Mouse (Mus musculus) fibroblast of lung, adult 2 months (primary cell): Measurements from ENCODE around the gene Kif22.
"Not testable (repeated sequence)": the region's sequence is repeated elsewhere in the genome, so short reads cannot be mapped to it uniquely, and the experiment has no call there.

Source experiments
- DNase-seq: peaks from one replicate; pipeline ENCODE4 v3.0.0-alpha.2; 2011; ENCODE audit warnings: low read depth

The Kif22 gene

DNA sequence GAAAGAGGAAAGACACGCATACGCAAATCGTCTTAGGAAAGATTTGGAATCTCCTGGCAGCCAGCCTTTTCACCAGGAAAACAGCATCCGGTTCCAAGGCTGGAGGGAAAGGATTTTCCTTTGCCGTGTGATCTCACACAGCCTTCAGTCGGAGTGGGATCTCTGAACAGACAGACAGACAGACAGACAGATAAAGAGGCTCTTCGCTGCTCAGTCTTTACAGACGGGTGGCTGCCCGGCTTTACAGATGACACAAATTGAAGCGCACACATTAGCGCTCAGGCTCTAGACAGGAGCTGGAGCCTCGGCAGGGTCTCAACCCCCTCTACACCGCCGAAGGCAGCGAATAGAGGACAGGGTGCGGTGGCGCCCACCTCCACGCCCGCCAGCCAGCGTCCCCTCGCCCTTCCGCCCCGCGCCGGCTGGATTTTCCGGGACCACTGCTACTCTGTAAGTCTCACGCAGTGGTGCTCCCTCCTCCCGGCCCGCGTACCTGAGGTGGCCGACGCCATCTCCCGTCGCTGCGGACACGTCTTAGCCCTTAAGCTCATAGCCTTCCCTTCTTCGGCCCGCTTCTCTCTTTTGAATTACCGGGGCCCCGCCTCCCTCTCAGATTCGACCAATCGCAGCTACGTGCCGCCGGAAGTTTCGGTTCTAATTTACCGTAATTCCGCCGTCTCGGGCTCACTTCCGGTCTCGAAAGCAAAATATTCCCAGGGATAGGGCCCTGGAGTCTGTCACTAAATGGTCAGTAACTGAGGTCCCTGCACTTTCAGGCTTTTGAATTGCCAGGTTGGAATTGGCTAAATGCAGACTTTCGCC lies at the start of gene Kif22:
Kif22 (minus strand) TSS at position 621 of the 822 bp plus-strand sequence.
- peak; percentile 76 for DNase-seq

DNA sequence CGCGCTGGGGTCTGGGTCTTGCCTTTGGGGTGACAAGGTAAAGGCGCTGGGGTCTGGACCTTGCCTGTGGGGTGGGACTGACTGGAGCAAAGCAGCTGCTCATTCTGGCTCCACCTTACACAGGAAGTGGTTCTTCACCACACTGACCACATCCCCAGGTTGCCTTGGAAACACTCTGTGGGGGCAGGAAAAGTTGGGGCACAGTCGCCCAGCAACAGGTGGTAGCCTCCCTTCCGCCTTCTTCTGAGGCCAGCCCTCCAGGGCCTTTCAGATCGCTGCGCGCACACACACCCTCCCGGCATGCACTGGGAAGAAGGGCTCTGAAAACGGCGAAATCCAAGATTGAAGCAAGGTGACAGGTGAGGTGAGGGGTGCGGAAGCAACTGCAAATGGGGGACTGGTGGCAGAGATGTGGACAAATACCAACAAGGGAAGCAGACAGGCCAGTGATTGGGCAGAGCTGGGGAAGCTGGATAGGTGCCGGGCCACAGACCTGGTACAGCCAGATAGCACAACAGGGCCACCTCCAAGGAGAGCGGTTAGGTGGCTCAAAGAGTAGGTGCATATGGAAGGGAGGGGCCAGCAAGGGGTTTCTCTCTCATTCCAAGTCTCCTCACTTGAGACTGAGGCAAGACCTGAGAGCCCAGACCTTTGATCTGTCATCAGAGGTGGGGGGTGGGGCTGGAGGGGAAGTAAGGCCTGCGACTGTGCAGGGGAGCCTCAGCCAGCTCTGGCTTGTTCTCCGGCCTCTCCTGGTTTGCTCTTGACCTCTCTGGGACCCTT lies 49.0 kb upstream of the Kif22 start, which contains the start of gene AI467606:
AI467606 (plus strand) TSS at position 246 of the 783 bp plus-strand sequence.
- no peak for DNase-seq

DNA sequence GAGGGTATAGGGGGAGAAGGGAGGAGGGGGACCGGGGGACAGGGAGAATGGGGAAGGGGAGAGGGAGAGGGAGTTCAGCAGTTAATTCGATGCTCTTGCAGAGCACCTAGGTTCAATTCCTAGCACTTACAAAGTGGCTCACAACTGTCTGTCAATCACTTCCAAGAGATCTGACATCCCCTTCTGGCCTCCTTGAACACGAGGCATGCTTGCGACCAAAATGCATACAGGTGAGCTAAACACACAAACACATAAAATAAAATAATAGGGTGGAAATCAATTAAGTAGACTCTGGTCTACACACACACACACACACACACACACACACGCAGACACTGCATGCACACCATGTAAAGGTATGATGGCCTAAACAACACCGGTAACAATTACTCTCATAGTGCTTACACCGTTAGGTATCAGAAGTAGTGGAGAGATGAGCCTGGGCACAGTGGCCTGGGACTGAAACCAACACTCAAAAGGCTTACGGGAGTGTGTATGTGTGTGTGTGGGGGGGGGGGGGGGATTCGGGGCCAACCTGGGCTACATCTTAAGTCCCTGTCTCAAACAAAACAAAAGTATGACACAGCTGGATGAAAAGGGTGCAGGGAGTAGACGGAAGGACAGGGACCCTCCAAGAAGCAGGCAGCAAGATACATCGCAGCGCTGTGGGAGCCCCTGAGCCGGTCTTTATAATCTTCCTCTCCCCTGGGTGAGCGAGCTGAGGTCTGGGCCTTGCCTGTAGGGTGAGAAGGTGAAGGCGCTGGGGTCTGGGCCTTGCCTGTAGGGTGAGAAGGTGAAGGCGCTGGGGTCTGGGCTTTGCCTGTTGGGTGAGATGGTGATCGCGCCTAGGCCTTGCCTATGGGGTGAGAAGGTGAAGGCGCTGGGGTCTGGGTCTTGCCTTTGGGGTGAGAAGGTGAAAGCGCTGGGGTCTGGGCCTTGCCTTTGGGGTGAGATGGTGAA lies 48.2 kb upstream of the Kif22 start:
- DNase-seq: no peak

- no peak for DNase-seq
These were observed 46.9 kb upstream of the Kif22 start for GRCm38 (mm10) chr7:127088901-127089845.

GRCm38 (mm10) chr7:127088083-127088482 lies 45.8 kb upstream of the Kif22 start:
- no peak for DNase-seq

DNA sequence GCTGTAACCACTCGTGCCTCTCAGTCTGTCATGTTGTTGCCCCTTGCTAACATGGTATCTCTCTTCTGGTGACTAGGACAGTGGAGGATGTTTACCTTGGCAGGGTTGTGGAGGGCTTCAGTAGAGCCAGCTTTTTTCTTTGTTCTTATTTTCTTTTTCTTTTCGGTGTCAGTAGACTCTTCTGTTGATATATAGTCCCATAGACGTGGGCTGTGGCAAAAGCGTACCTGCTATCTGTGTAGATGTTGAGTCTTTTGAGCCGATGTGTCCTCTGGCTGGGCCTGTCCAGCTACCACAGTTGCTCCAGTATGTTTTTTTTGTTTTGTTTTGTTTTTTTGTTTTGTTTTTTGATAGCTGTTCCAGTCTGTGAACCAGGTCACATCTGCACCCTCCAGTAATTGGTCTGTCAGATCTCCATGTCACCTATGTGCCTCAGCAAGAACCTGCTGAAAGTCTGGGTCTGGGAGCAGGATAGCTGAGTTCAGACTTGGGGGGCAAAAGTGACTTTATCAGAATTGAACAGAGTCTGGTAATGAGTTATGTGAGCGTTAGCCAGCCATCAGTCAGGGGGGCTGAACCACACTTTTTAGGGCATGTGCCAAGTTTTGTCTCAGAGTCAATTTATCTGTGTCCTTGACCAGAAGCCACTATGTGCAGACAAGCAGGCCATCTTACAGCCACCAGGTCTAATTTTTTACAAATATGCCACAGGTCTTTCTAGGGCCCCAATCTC lies 45.2 kb upstream of the Kif22 start, which contains the start of gene Zg16:
Zg16 (minus strand) TSS at position 51 of the 733 bp plus-strand sequence.
- not testable (repeated sequence) for DNase-seq

DNA sequence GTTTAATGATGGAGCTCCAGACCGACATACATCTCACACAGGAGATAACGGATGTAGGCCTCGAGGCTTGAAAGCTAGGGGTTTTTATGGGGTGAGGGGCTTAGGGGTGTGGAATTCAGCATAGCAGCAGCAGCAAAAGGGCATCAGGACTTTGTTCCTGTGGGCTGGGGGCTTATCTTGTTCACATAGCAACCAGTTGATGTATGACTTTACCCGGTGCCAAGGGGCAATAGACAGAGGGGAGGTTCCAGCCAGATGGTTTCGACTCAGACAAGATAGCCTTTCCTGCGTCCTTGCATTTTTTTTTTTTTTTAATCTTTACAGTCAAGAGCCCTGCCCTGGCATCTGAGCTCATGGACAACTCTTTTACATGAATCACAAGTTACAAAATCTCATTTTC lies 43.5 kb upstream of the Kif22 start:
- DNase-seq: not testable (repeated sequence)

DNA sequence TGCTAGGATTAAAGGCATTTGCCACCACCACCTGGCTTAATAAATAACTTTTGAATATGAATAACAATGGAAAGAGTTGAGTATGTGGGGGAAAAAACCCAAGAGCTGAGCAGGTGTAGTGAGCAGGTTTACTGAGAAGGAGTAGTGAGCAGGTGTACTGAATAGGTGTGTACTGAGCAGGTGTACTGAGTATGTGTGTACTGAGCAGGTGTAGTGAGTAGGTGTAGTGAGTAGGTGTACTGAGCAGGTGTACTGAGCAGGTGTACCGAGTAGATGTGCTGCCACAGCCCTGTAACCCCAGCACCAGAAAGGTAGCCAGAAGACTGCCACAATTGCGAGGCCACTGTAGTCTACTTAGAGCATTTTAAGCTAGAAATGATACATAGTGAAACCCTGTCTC lies 42.5 kb upstream of the Kif22 start:
- DNase-seq: no peak

- DNase-seq: no peak
These were observed 41.4 kb upstream of the Kif22 start for GRCm38 (mm10) chr7:127083689-127084088.

DNA sequence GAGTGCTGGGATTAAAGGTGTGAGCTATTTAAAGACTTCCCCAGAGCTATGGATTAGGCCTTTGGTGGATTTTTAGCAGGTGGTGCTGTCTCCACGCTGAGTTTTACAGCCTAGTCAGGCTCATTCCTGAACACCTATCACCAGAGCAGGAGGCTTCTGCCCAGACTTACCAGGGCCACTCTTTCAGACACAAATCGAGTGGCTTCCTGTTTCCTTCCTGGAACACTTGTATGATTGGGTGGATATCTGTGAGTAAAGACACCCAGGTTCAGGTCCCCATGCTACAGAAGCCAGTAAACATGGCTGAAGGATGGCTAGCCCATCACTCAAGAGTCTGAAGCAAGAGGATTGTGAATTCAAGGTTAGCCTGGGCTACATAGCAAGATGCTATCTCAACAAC lies 40.7 kb upstream of the Kif22 start:
- no peak for DNase-seq

GRCm38 (mm10) chr7:127082271-127082670 lies 40.0 kb upstream of the Kif22 start:
- DNase-seq: no peak

- no peak for DNase-seq
These were observed 37.8 kb upstream of the Kif22 start for GRCm38 (mm10) chr7:127080045-127080444.

DNA sequence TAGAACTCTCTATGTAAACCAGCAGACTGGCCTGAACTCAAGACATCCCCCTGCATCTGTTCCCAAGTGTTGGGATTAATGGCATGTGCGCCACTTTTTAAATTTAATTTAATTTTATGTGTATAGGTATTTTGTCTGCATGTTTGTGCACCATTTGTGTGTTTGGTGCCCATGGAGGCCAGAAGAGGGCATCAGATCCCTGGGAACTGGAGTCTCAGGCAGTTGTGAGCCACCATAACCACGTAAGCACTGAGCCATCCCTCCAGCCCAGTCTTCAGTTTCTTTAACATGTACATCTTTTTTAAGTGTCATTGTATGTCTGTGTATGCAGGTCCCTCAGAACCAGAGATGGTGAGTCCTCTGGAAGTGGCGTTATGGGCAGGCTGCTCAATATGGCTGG lies 35.4 kb upstream of the Kif22 start:
- DNase-seq: no peak

GRCm38 (mm10) chr7:127076188-127076587 lies 33.9 kb upstream of the Kif22 start:
- no peak for DNase-seq

DNA sequence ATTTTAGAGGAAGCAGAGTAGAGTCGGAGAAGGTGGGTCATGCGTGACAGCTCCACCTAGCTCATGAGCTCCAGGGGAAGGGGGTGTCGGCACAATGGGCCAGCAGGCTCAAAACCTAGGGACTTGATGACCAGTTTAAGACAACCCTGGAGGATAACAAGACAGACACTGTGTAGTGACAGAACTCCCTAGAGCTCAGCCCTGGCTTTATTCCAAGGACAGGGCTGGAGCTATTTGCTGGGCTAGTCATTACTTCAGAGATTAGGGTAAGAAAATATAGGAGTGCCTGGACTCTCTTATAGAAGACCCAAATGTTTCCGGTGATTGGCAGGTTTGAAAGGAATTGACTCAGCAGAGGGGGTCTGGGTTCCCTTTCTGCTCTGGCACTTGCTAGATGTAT lies 30.9 kb upstream of the Kif22 start:
- no peak for DNase-seq

GRCm38 (mm10) chr7:127070871-127071413 lies 28.7 kb upstream of the Kif22 start:
- DNase-seq: no peak

DNA sequence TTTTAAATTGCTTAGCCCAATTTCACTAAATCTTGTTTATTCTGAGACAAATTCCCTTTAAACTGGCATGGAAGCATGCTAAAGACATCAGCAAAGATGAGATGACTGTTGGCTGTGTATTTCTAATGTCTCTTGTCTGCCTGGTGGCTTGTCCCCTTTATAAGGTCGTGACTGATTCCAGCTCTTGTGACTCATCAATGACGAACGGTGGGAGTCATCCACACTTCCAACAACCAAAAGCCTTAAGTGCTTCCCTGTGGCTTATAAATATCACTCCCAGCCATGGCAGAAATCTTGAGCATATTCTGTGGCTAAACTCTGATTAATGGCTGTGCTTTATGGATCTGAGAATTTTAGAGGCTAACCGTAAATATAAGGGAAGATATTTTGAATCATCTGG lies 24.0 kb upstream of the Kif22 start:
- no peak for DNase-seq

DNA sequence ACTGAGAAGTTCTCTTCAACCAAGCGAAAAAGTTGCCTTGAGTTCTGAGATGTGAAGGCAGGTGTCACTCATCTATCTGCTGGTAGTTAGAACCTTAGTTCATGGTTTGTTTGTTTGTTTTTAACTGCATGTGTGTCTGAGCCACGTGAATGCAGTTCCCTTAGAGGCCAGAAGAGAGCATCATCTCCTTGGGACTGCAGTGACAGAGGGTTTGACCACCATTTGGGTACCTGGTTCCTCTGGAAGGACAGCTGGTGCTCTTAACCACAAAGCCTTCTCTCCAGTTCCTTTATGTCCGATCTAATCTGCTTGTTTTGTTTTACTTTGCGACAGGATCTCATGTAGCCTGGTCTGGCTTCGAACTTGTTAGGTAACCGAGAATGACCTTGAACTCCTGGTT lies 23.3 kb upstream of the Kif22 start:
- DNase-seq: no peak

DNA sequence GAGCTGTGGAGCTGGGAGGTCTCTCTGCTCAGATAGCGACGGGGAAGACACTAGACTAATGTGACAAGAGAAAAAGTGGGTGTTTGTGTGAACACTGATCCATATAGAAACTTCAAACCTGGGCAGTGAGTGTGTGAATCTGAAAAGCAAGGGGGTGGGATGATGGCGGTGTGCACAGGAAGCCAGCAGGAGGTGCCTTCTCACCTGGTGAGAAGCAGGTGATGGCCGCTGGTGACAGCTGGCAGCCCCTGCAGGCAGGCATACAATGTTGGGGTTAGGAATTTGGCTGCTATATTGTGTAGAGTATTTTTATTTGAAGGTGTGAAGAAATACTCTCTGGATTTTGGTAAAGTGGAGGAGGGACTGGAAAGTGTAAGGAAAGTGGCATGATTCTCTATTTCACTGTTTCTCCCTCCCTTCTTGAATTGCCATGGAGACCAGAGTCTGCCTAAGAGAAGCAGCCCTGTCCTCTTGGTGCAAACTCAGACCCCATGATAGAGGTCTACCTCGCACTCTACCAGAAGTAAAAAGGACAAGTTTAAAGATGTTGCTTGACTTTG lies 12.8 kb upstream of the Kif22 start:
- no peak for DNase-seq
